Mouse (Mus musculus) mesoderm, embryonic 11.5 days (tissue): ENCODE results near the gene Ift140.
A peak's percentile ranks its signal among the peaks of the same experiment; 100 is the strongest.

Source experiments
- DNase-seq: peaks from one replicate; pipeline ENCODE4 v3.0.0-alpha.2; 2012; ENCODE audit warnings: low read depth, low spot score

Gene Ift140

DNA sequence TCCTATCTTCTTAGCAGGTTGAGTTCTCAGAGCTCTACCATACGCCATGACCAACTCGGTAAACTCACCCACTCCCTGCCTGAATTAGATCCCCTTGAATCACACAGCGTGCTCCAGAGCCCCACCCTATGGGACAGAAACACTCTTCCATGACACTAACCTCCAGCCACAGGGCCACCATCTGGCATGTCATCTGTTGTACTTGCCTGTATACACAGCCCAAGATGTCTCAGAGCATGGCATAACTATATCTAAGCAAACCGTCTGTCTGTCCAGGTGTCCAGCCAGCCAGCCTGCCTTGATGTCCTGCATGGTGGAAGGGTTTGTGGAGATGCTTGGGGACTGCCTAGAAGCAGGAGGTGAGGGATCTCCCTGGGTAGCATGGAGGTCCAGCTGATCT, 61.0 kb downstream of the Ift140 start:
- DNase-seq = no peak

DNA sequence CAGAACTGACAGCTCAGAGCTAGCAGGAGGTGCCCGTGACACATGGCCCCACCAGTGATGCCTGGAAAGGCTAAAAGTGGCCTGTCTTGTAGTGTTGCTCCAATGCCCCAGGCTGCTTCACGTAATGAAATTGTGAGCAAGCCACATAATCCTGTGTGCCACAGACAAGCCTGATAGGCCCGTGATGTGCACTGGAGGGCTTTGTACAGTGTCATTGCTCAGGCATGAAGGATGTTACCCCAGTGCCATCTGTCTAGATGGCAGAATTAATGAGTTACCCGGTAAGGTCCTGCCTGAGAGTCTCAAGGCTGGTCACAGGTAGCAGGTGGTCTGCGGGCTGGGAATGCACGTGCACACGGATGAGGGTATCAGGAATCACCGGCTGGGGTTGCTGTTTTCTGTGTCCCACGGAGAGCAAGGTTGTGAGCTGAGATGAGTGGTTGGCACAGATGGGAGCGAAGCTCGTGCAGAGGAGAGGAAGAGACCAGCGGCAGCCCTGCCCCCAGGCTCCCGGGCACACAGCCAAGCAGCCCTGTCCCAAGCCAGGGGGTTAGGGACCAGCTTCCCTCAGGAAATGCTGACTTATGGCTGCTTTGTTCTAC, 62.0 kb downstream of the Ift140 start:
- no peak for DNase-seq

DNA sequence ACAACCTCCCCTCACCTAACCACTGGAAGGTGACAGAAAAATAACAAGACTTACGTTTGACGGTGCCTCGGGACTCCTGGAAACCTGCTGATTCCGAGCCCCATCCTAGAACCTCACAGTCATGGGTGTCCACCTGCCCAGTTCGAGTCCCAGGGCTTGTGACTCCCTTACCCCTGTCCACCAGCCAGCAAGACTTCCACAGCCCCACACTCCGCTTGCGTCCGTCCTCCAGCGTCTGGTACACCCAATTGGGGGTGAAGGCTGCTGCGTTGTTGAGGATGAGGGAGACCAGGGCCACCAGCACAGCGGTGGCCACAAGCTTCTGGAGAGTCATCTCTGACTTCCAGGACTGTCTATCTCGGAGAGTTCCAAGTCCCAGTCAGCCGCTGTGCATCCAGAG, 64.3 kb downstream of the Ift140 start:
- DNase-seq = no peak

DNA sequence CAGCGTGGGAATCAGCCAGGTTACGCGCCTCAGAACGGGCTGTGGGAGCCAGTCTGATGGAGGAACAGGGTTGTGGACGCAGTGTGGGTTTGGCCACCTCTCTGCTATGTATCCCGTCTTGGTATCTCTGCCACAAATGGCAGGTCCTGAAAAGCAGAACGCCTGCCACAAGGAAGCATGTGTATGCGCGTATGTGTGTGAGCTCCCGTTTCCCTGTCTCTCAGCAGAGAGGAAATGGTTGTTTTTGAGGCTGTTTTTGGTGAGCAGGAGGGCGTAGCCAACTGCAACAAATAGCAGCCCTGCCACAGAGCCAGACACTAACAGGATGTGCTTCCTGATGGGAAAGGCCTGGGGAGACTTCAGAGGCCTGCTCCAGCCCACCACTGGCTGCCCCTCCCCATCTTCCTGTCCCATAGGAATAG, 65.1 kb downstream of the Ift140 start:
- peak; percentile 9 for DNase-seq

DNA sequence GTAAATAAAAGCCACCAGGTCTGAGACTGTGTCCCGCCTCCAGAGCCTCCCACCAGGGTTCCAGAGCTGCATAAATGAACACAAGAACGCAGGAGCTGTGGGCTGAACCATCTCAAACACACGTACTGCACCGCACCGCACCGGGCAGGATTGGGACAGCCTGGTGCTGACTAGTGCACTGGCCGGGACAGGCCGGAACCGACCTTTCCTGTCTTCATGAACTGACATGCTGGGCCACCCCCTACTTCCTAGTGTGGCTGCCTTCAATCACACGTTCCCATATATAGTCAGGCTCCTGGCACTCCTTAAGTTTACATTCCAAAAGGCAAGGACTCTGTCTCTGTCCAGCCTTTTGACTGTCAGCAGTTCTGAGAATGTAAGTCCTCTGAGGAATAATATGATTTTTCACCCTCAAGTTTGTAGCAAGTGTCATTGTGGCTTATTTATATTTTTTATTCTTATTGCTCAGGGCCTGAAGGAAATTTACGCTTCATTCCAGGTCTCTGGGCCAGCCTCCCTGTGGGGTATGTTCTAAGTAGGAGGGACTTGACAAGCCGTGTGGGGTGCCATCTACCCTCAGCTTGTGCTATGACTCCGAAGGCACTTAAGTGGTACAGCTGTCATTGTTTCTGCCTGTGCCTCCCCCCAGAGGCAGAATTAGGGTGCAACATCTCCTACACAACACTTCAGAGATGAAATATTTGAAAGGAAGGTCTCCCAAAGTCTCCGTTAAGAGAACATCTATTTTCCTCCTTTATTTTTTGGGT, 66.4 kb downstream of the Ift140 start:
- DNase-seq = no peak

DNA sequence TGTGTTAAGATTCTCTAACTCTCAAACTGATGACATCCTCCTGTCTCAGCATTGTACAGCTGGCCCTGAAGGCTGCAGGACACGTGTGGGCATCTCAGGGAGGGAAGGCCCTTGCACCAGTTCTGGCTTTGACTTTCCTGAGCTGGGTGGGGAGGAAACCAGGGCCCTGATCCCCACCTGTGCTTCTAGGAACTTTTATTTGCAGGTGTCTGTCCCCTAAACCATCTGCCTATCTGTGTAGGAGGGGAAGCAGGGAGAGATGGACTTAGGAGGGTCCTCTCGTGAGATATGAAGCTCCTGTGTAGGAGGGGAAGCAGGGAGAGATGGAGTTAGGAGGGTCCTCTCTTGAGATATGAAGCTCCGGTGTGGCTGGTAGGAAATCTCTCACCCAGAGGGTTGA, 67.0 kb downstream of the Ift140 start:
- DNase-seq = no peak

DNA sequence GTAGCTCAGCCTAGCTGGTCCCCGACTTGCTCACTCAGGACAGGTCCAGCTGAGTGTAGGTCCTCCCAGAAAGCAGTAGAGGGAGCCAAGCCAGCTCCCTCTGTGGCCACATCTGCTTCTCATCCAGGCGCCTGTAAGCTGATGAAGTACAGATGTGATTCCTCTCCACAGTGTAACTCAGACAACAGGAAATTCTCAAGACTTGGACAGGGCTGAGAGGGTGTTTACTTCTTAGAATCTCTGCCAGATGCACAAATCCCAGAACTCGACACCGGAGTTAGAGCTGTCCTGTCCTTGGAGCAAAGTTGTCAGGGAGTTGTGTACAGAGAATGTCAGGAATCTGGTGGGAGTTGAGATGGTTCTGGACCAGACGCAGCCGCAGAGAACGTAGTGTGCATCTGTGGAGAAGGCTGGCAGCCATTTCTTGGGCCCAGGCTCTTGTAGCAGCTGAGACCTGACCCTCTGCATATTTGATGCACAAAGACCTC, 67.6 kb downstream of the Ift140 start, which contains the start of gene Tmem204:
Gene Tmem204 (minus strand): TSS at position 148 of the 488 bp plus-strand sequence.
- peak; percentile 88 for DNase-seq

DNA sequence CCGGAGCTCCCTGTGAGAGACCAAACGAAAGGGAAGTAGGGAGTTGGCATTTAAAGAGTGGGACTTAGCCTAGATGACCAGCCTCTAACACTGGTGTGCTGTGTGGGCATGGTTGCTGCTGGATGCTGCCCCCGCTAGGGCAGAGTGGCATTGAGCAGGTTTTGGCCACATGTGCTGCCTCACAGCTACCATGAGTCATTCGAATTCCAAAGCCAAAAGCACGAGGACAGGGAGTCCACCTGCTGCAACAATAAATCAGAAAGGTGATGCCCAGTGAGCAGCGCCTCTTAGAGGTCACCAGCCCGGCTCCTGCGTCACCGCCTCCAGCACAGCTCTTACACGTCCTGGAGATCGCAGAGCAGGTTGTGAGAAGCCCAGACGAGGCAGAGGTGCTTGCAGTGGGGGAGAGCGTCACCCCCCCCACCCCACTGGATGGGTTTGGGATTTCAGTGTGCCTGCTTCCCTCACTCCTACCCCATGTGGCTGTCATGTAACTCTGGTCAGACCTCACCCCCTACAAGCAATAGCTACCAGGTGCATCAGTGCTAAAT, 69.0 kb downstream of the Ift140 start:
- DNase-seq = peak; percentile 21

DNA sequence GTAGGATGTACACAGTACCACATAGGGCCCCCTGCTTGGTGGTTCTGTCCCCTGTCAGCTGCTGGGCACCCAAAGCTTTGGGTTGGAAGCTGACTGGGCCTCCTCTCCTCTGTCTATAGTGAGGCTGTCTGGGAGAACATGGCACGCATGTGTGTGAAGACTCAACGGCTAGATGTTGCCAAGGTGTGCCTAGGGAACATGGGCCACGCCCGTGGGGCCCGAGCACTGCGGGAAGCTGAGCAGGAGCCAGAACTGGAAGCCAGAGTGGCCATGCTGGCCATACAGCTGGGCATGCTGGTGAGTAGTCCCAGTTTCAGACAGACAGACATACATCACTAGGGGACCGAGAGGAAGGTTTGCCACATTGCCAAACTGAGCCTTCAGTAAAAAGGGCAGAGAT, 70.8 kb downstream of the Ift140 start:
- DNase-seq = no peak

DNA sequence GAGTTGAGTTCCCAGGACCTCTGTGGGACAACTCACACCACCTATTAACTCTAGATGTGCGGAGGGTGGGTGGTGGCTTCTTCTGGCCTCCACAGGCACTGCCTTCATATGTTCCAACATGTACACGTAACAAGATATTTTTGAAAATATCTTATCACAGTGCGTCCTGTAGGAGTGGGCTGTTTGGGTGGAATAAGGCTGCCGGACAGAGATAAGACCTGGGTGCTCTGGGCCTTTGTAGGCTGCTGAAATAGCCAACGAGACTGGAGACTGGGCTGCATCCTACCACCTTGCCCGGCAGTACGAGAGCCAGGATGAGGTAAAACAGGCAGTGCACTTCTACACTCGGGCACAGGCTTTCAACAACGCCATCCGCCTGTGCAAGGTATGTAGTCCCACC, 73.3 kb downstream of the Ift140 start:
- no peak for DNase-seq

DNA sequence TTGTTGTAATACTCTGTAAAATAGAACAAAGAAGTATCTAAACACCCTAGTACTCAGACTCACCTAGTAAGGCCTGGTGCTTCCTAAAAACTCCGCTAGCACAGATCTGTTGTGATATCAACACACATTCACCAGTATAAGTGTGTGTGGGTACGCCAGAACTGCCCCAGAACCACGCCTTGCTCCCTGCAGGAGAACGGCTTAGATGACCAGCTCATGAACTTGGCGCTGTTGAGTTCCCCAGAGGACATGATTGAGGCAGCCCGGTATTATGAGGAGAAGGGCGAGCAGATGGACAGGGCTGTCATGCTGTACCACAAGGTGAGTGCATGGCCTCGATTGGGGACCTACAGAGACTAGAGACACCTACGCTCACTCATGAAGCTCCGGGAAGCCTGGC, 74.6 kb downstream of the Ift140 start:
- DNase-seq = no peak

DNA sequence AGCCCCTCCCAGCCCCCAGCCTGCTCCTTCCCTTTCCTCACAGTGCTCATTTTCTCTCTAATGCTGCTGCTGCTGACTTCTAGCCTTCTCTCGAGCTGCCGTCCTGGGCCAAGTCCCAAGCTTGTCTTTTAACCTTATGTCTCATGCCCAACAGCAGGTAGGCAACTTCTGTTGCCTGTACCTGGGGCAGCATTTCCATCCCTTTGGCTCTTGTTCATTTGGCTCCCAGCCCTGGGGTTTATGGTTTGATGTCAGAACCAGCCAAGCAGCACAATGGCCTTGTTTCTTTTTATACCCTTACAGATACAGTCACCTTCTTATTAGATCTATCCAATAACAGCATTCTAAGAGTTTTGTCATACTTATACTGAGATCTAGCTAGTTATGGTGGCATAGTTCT, 80.3 kb downstream of the Ift140 start:
- no peak for DNase-seq

DNA sequence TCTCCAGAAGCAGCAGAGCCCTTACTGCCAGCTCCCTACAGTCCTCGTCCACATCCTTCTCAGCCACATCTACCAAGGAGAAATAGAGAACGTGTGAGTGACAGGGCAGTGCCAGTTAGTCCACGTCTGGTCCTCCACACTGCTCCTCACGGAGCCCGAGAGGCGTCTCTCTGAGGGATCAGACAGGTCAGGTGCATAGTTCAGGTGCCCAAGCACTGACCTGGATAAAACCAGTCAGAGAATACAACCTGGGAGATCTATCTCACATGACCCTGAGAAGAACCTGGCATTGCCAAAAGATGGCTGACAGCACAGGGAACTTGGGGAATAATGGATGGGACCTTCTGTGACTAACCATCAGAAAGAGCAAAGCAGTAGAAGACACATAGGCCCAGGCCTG, 84.2 kb downstream of the Ift140 start:
- DNase-seq = no peak

DNA sequence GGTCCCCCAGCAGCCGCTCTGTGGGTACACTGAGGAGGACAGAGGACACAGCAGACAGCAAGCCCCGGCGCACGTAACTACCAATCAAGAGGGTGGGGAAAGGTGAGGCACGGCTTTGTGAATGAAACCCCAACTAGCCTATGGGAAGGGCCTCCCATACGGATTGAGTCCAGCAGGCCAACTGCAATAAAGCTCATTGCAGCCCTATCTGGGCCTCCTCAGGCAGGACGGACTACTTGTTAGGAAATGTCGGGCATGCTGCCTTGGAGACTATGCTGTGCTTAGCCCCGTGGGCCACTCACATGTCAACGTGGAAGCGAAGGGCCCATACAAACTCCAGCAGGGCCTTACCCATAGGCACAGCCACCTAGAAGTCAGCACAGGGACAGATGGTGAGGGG, 85.5 kb downstream of the Ift140 start:
- DNase-seq = no peak

DNA sequence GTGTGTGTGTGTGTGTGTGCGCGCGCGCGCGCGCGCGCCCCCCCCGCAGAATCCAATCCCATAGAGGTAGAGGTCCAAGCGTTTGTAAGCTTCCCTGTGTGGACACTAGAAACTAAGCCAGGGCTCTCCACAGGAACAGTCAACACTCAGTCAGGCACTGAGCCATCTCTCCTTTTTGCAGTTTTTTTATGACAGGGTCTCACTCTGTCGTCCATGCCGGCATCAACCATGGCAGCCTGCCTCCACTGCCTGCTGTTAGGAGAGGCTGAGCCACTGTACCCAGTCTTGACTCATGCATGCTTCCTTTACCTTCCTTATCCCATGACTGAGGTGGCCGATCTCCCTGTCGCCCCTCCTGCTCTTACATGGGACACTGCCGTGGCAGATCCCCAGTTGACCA, 91.9 kb downstream of the Ift140 start:
- DNase-seq = no peak

DNA sequence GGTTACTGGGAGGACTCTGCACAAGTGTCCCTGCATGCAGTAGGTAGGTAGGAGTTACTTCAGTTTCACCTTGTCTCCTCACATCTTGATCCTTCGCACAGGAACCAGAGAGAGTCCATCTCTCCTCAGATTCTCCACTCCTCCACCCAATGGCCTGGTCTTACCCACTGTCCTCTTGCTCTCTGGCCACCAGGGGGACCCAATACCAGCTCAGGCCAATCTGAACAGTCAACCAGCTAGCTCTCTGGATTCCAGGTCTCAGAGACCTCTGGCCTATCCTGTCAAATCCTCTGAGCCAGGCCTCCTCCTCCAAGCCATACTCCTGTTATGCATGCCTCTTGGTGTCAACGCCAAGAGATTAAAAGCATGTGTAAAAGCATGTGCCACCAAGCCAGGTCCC, 93.7 kb downstream of the Ift140 start:
- DNase-seq = peak; percentile 50

DNA sequence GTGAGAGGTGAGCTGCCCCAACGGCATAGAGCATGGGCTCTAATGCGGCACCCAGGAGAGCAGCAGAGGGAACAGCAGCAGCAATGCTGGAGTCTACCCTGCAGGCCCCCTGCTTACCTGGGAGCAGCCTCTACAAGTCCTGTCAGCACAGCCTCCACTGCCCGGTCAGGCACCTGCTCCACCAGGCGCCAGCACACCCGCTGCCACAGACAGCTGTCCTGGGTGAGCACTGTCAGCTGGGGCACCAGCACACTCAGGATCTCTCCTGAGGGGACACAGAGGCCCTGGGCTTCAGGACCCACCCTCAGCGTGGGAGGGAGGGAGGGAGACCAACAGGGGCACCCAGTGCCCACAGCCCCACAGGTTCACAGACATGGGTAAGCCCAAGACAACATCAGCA, 94.7 kb downstream of the Ift140 start:
- no peak for DNase-seq

DNA sequence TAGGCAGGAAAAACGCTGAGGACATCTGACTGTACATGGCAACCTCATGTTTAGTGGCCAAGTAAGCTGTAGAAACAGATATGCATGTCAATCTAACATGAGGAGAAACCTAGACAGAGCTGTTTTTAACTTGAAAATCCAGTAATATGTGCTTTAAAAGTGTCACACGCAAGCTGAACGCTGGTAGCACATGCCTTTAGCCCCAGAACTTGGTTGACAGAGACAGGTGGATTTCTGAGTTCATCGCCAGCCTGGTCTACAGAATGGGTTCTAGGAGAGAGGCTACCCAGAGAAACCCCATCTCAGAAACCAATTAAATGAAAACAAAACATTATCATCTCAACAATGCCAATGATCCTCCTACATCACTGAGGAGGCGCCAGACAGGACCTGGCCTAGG, 95.3 kb downstream of the Ift140 start:
- no peak for DNase-seq

DNA sequence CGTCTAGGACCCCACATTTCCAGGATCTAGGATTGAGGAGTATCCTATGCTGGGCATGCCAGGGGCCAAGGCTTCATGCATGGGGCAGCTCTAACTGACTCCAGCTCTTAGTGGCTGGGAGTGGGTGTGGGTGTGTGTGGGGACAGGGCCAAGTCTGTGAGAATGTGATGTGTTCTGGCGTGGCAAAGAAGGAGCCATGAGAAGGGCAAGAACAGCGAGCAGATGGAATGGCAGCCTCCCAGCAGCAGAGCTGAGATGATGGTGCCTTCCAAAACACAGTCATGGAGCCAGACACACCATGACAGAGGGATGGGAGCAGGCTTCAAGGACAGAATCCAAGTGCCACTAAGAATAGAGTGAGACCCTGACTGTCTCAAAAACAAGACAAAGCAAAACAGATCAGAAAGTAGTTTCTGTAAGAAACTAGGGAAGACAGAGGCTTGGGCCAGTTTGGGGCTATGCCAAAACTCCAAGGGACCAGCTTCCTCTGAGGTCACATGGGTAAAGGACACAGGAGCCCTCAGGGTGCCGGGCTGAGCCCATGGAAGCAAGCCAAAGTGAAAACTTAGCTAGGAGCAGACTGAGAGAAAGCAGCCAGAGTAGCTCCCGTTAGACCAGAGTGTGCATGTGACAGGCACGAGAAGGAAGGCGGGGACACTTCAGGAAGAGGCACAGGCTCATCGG, 96.0 kb downstream of the Ift140 start:
- no peak for DNase-seq

DNA sequence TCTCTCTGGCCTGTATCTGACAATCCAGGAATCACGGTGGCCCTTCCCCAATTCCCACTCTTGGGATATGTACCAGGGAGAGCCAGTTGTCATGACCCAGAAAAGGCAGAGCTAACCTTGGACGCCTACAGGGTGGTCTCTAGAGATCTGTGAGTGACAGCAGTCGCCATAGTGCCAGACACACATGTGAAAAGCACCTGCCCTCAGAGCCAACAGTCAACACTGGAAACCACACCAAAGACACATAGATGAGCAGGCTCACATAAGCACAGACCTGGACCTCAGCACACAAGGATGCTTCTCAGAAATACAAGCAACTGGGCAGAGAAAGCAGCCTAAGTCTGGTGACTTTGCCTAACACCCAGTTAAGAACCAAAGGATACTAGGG, 96.5 kb downstream of the Ift140 start:
- no peak for DNase-seq

DNA sequence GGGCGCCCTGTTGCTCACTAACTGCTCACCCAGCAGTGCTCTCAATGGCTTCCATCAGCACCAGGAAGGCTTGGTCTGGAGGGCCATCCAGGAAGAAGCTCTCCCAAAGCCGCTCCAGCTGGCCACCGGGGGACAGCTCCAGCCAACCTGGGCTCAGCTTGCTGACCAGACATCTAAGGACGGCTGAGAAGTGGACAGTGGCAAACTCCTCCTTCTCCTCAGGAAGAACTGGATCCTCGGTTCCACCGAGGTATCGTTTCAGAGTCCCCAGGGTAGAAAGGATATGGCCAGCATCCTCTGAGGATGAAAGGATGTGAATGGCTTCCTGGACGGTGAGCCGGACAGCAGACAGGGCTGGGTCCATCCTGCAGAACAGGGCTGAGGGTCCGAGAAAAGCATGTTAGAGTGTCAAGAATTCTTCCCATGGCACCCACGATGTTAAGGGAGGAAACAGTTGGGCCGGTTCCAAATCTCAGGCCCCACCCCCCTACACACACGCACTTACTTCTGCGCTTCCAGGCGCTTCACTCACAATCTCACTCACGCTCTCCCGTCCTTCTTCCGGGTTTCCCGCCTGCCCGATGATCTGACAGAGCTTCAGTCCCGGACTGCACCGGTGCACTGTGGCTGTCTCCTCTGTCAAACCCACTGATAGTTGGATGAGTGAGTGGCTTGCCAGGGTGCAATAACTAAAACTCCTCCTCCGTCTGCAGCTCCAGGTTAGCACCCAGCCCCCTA, 99.2 kb downstream of the Ift140 start:
- DNase-seq = no peak
